Mouse (Mus musculus) embryonic facial prominence, embryonic 10.5 days (tissue): ENCODE results near the gene Qars. TPM values are rescaled to one million over a fixed set of nuclear protein-coding genes. Genes with fewer than 3 reads are reported as not detected.

Experiments used
- DNase-seq: peaks from one replicate; pipeline ENCODE4 v3.0.0-alpha.2; 2017; ENCODE audit warnings: low spot score
- H3K27ac ChIP-seq: fragments of 300-500 bp; sonication (generic); replicated peaks from 2 replicates; pipeline ENCODE4 v1.5.1; 2016; ENCODE audit warnings: mild to moderate bottlenecking
- H3K27me3 ChIP-seq: fragments of 300-500 bp; sonication (generic); replicated peaks from 2 replicates; pipeline ENCODE4 v1.6.1; 2016; ENCODE audit warnings: low read depth, mild to moderate bottlenecking; ENCODE audit not compliant: poor library complexity, severe bottlenecking
- H3K36me3 ChIP-seq: fragments of 300-500 bp; sonication (generic); replicated peaks from 2 replicates; pipeline ENCODE4 v1.6.1; 2016; ENCODE audit warnings: mild to moderate bottlenecking, moderate library complexity
- H3K4me1 ChIP-seq: fragments of 300-500 bp; sonication (generic); 2 replicates; pipeline ENCODE4 v1.6.1; 2016
- H3K4me3 ChIP-seq: fragments of 300-500 bp; sonication (generic); 2 replicates; pipeline ENCODE4 v1.5.1; 2016; ENCODE audit warnings: mild to moderate bottlenecking, moderate library complexity
- H3K9me3 ChIP-seq: fragments of 300-500 bp; sonication (generic); 2 replicates; pipeline ENCODE4 v1.6.1; 2016; ENCODE audit warnings: mild to moderate bottlenecking
- WGBS: fragments of 180-500 bp; shearing (Covaris S2); methylation state at CpG from one replicate; pipeline ENCODE4 v1.1.7; 2016; 5-methylcytosine and 5-hydroxymethylcytosine counted together
- polyA plus RNA-seq: library from polyadenylated mRNA; unstranded; fragments of >200 nt; fragmentation: Nextera tagmentation; extraction: Ambion mirVana; gene quantifications from 2 replicates; pipeline ENCODE4 v1.2.1, GENCODE M21; 2016

The Qars gene
- polyA plus RNA-seq, 1 experiment from 2014 or later, result 118 TPM

GRCm38 (mm10) chr9:108479241-108479640, 28.3 kb upstream of the Qars start:
- Histone ChIP-seq H3K27ac (peak overlapping the region; percentile 90), H3K9me3 (no peaks in the 10 kb centered on the region), H3K36me3 (peaks cover 33% of the 10 kb centered on the region), H3K4me3 (peak overlapping the region; percentile 60), H3K27me3 (no peaks in the 10 kb centered on the region), H3K4me1 (peaks cover 37% of the 10 kb centered on the region)
- no peak for DNase-seq
- WGBS, result 36% methylated on average over 11 of the region's 11 CpGs

GRCm38 (mm10) chr9:108479721-108480351, 27.7 kb upstream of the Qars start, which contains the start of gene Lamb2:
Lamb2 (plus strand) TSS chr9:108479736.
- 12% methylated on average over 10 of the region's 10 CpGs for WGBS

GRCm38 (mm10) chr9:108480813-108481519, 26.5 kb upstream of the Qars start:
- Histone ChIP-seq H3K27ac (no peak overlapping the region), H3K4me3 (peak overlapping the region; percentile 60), H3K4me1 (peaks cover 37% of the 10 kb centered on the region), H3K27me3 (no peaks in the 10 kb centered on the region), H3K9me3 (no peaks in the 10 kb centered on the region), H3K36me3 (peaks cover 50% of the 10 kb centered on the region)
- no peak for DNase-seq
- WGBS, result 94% methylated on average over 28 of the region's 28 CpGs

More at GRCm38 (mm10) chr9:108479721-108480351, 27.7 kb upstream of the Qars start, which contains the start of gene Lamb2:
- peak within 1 kb of the TSS; percentile 90 for H3K27ac ChIP-seq
- no peaks in the 10 kb centered on the region for H3K9me3 ChIP-seq
- peaks cover 39% of the 10 kb centered on the region for H3K36me3 ChIP-seq
- no peaks in the 10 kb centered on the region for H3K27me3 ChIP-seq
- peak; percentile 60 for DNase-seq
- peaks cover 37% of the 10 kb centered on the region for H3K4me1 ChIP-seq
- peak within 1 kb of the TSS; percentile 60 for H3K4me3 ChIP-seq

- WGBS, result 89% methylated on average over 19 of the region's 19 CpGs
- Histone ChIP-seq H3K27me3 (no peaks in the 10 kb centered on the region), H3K9me3 (no peaks in the 10 kb centered on the region), H3K27ac (no peak overlapping the region), H3K4me3 (no peak overlapping the region), H3K4me1 (peaks cover 37% of the 10 kb centered on the region), H3K36me3 (peaks cover 57% of the 10 kb centered on the region)
- no peak for DNase-seq
Measured at GRCm38 (mm10) chr9:108481520-108482210, 25.8 kb upstream of the Qars start.

GRCm38 (mm10) chr9:108483051-108483790, 24.3 kb upstream of the Qars start:
- Histone ChIP-seq H3K4me3 (no peak overlapping the region), H3K9me3 (no peaks in the 10 kb centered on the region), H3K27me3 (no peaks in the 10 kb centered on the region), H3K4me1 (peaks cover 35% of the 10 kb centered on the region), H3K36me3 (peaks cover 73% of the 10 kb centered on the region), H3K27ac (no peak overlapping the region)
- WGBS, result 93% methylated on average over 18 of the region's 18 CpGs
- no peak for DNase-seq

- H3K4me1 ChIP-seq, result peaks cover 29% of the 10 kb centered on the region
- no peaks in the 10 kb centered on the region for H3K27me3 ChIP-seq
- 93% methylated on average over 15 of the region's 15 CpGs for WGBS
- no peak overlapping the region for H3K27ac ChIP-seq
- H3K4me3 ChIP-seq, result no peak overlapping the region
- DNase-seq, result no peak
- no peaks in the 10 kb centered on the region for H3K9me3 ChIP-seq
- H3K36me3 ChIP-seq, result peaks cover 81% of the 10 kb centered on the region
Measured at GRCm38 (mm10) chr9:108484021-108484420, 23.5 kb upstream of the Qars start.

GRCm38 (mm10) chr9:108485301-108485875, 22.1 kb upstream of the Qars start:
- 94% methylated on average over 19 of the region's 19 CpGs for WGBS
- DNase-seq, result no peak

GRCm38 (mm10) chr9:108486973-108487530, 20.5 kb upstream of the Qars start:
- H3K27me3 ChIP-seq, result no peaks in the 10 kb centered on the region
- no peak overlapping the region for H3K4me3 ChIP-seq
- peaks cover 20% of the 10 kb centered on the region for H3K4me1 ChIP-seq
- no peak for DNase-seq
- no peak overlapping the region for H3K27ac ChIP-seq
- 92% methylated on average over 8 of the region's 8 CpGs for WGBS
- H3K36me3 ChIP-seq, result peaks cover 85% of the 10 kb centered on the region
- H3K9me3 ChIP-seq, result no peaks in the 10 kb centered on the region

More at GRCm38 (mm10) chr9:108485301-108485875, 22.1 kb upstream of the Qars start:
- H3K9me3 ChIP-seq, result no peaks in the 10 kb centered on the region
- H3K4me1 ChIP-seq, result peaks cover 24% of the 10 kb centered on the region
- H3K36me3 ChIP-seq, result peaks cover 93% of the 10 kb centered on the region
- no peak overlapping the region for H3K27ac ChIP-seq
- H3K4me3 ChIP-seq, result no peak overlapping the region
- no peaks in the 10 kb centered on the region for H3K27me3 ChIP-seq

- no peak for DNase-seq
- Histone ChIP-seq H3K9me3 (no peaks in the 10 kb centered on the region), H3K4me3 (0 out of 2 replicates have a peak overlapping the region, but pooled peaks have one; percentile 76), H3K36me3 (peaks cover 85% of the 10 kb centered on the region), H3K4me1 (peaks cover 25% of the 10 kb centered on the region), H3K27ac (no peak overlapping the region), H3K27me3 (no peaks in the 10 kb centered on the region)
- WGBS, result 95% methylated on average over 17 of the region's 17 CpGs
Measured at GRCm38 (mm10) chr9:108488403-108488802, 19.1 kb upstream of the Qars start.

- H3K27ac ChIP-seq, result peak overlapping the region; percentile 88; the same call in 1 of the 2 replicates
- DNase-seq, result no peak
- peak overlapping the region; percentile 76; the same call in 1 of the 2 replicates for H3K4me3 ChIP-seq
- H3K9me3 ChIP-seq, result no peaks in the 10 kb centered on the region
- H3K36me3 ChIP-seq, result peaks cover 85% of the 10 kb centered on the region
- peaks cover 25% of the 10 kb centered on the region for H3K4me1 ChIP-seq
- WGBS, result 96% methylated on average over 20 of the region's 20 CpGs
- no peaks in the 10 kb centered on the region for H3K27me3 ChIP-seq
Measured at GRCm38 (mm10) chr9:108489215-108489614, 18.3 kb upstream of the Qars start.

- peaks cover 85% of the 10 kb centered on the region for H3K36me3 ChIP-seq
- no peaks in the 10 kb centered on the region for H3K27me3 ChIP-seq
- DNase-seq, result no peak
- H3K9me3 ChIP-seq, result no peaks in the 10 kb centered on the region
- H3K4me1 ChIP-seq, result peaks cover 25% of the 10 kb centered on the region
- peak overlapping the region; percentile 88 for H3K27ac ChIP-seq
- H3K4me3 ChIP-seq, result peak overlapping the region; percentile 76
- 70% methylated on average over 26 of the region's 26 CpGs for WGBS
Measured at GRCm38 (mm10) chr9:108489702-108490558, 17.6 kb upstream of the Qars start.
